ENCODE assay signal across 12 mouse cellular contexts in the genomic region with DNA sequence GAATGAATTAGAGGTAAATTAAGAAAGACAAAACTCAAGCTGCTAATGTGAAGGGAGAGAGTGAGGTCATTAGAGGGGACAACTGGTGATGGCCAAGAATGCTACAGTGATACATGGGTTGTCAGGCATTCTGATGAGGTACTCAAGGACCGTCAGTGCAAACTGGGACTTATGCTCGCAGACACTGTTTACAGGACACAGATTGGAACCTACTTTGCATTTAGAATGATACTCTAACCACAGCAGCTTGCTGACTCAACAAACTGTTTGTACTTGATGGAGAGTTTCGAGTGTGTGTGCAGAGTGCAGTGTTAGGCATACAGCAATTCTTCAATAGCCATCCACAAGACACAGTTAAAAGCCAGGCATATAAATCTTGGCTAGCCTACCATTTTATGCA.
DNase-seq lines count a peak whose midpoint lies in the region; ATAC-seq lines count a peak whose summit lies in the region.
"Had no signal": no experiment of that assay in that cellular context is flagged by ENCODE, and none has a peak within 500 bp of the region (broad histone marks: within the 10 kb centered on the region; RNA-seq: fewer than 3 reads in every experiment).

No protein-coding gene starts in this region.

- no peaks in the 10 kb centered on the region for H3K36me3 ChIP-seq in hindbrain, embryonic 12.5 days
- no peaks in the 10 kb centered on the region for H3K36me3 ChIP-seq in hindbrain, embryonic 11.5 days (ENCODE audit: control insufficient read depth, insufficient read depth, low read length)
- H3K36me3 ChIP-seq: limb, embryonic 13.5 days had no signal

- H3K27me3 ChIP-seq in hindbrain, embryonic 12.5 days, result no peaks in the 10 kb centered on the region
- H3K27me3 ChIP-seq in hindbrain, embryonic 11.5 days (ENCODE audit: control insufficient read depth, insufficient read depth, low read length), result no peaks in the 10 kb centered on the region
- H3K27me3 ChIP-seq: limb, embryonic 13.5 days had no signal

- 0 out of 2 replicates have a peak, but pooled peaks cover 2% of the 10 kb centered on the region for H3K4me1 ChIP-seq in hindbrain, embryonic 12.5 days
- H3K4me1 ChIP-seq in hindbrain, embryonic 11.5 days (replicated peaks; ENCODE audit: control insufficient read depth, insufficient read depth, low read length), result no peaks in the 10 kb centered on the region
- H3K4me1 ChIP-seq: limb, embryonic 13.5 days had no signal

- 70% methylated on average over 3 of the region's 3 CpGs for WGBS in hindbrain, embryonic 12.5 days
- 79% methylated on average over 3 of the region's 3 CpGs for WGBS in hindbrain, embryonic 11.5 days

- no peak overlapping the region; the same call in 1 of the 2 replicates for H3K27ac ChIP-seq in hindbrain, embryonic 12.5 days
- H3K27ac ChIP-seq in hindbrain, embryonic 11.5 days (ENCODE audit: low read depth, low read length), result no peak overlapping the region
- H3K27ac ChIP-seq: limb, embryonic 13.5 days; macrophage had no signal

- H3K9me3 ChIP-seq in hindbrain, embryonic 12.5 days (replicated peaks), result no peaks in the 10 kb centered on the region
- no peaks in the 10 kb centered on the region for H3K9me3 ChIP-seq in hindbrain, embryonic 11.5 days (ENCODE audit: control insufficient read depth, low read length)
- H3K9me3 ChIP-seq: limb, embryonic 13.5 days had no signal

- no peak overlapping the region for H3K9ac ChIP-seq in hindbrain, embryonic 12.5 days
- no peak overlapping the region for H3K9ac ChIP-seq in hindbrain, embryonic 11.5 days (ENCODE audit: low read depth, low read length)
- H3K9ac ChIP-seq: limb, embryonic 13.5 days had no signal

- no peak for DNase-seq in hindbrain, embryonic 11.5 days (ENCODE audit: low spot score)
- peak; percentile 7 for DNase-seq in right cerebral cortex, postnatal 25 days
- no peak for DNase-seq in right cerebral cortex, postnatal 14 days
- DNase-seq in layer of hippocampus, postnatal 14 days (ENCODE audit: low spot score in 2 of 2), result peak; percentile 12 to 20
- DNase-seq in lung, adult 18-20 months, result no peak
- DNase-seq in lung, postnatal 14 days, result no peak
- DNase-seq: adrenal gland, adult 8-10 months; cerebellum, postnatal 10 days had no signal

- no peak overlapping the region for H3K4me2 ChIP-seq in hindbrain, embryonic 12.5 days (replicated peaks)
- H3K4me2 ChIP-seq in hindbrain, embryonic 11.5 days (replicated peaks; ENCODE audit: low read depth, low read length), result no peak overlapping the region
- H3K4me2 ChIP-seq: limb, embryonic 13.5 days had no signal

- no peak overlapping the region for H3K4me3 ChIP-seq in hindbrain, embryonic 12.5 days
- no peak overlapping the region for H3K4me3 ChIP-seq in hindbrain, embryonic 11.5 days (ENCODE audit: low read depth, low read length)
- H3K4me3 ChIP-seq: limb, embryonic 13.5 days had no signal

- ATAC-seq in hindbrain, embryonic 12.5 days (ENCODE audit: low FRiP score), result peak; percentile 58; the same call in 1 of the 2 replicates
- ATAC-seq in hindbrain, embryonic 11.5 days (ENCODE audit: low FRiP score), result no peak
- no peak for ATAC-seq in cerebellum, adult (ENCODE audit: insufficient number of reproducible peaks, low FRiP score, low TSS enrichment)

Comparison
In these comparisons a context has a peak if more than half of its experiments do, and no peak if none do; other contexts are left out.
1. DNase-seq: peak in right cerebral cortex, postnatal 25 days (single experiment) and layer of hippocampus, postnatal 14 days (2 of 2); none in hindbrain, embryonic 11.5 days (single experiment), right cerebral cortex, postnatal 14 days (single experiment), lung, adult 18-20 months (0 of 2) and lung, postnatal 14 days (single experiment).